Mouse (Mus musculus) induced T-regulatory cell, adult 2 months (primary cell): ENCODE data around the gene Cdc42ep4.

Experiments used
- DNase-seq: peaks from one replicate; pipeline ENCODE4 v3.0.0-alpha.2; 2012; ENCODE audit warnings: low read depth

The Cdc42ep4 gene

GRCm38 (mm10) chr11:113749749-113750351, 1.8 kb downstream of the Cdc42ep4 start:
- no peak for DNase-seq

GRCm38 (mm10) chr11:113748797-113749521, 2.7 kb downstream of the Cdc42ep4 start:
- DNase-seq, result no peak

- no peak for DNase-seq
These were observed 3.8 kb downstream of the Cdc42ep4 start for GRCm38 (mm10) chr11:113747725-113748380.

GRCm38 (mm10) chr11:113747056-113747455, 4.6 kb downstream of the Cdc42ep4 start:
- peak; percentile 24 for DNase-seq

- DNase-seq, result no peak
These were observed 5.7 kb downstream of the Cdc42ep4 start for GRCm38 (mm10) chr11:113745961-113746360.

GRCm38 (mm10) chr11:113742998-113743397, 8.7 kb downstream of the Cdc42ep4 start:
- DNase-seq, result peak; percentile 34

- DNase-seq, result no peak
These were observed 11.6 kb downstream of the Cdc42ep4 start for GRCm38 (mm10) chr11:113740100-113740499.

GRCm38 (mm10) chr11:113739213-113739612, 12.5 kb downstream of the Cdc42ep4 start:
- DNase-seq, result no peak

GRCm38 (mm10) chr11:113737912-113738311, 13.8 kb downstream of the Cdc42ep4 start:
- DNase-seq, result no peak

GRCm38 (mm10) chr11:113737553-113737854, 14.2 kb downstream of the Cdc42ep4 start:
- DNase-seq, result no peak

- DNase-seq, result no peak
These were observed 14.7 kb downstream of the Cdc42ep4 start for GRCm38 (mm10) chr11:113736848-113737552.

GRCm38 (mm10) chr11:113735151-113735550, 16.5 kb downstream of the Cdc42ep4 start:
- no peak for DNase-seq

- DNase-seq, result no peak
These were observed 17.9 kb downstream of the Cdc42ep4 start for GRCm38 (mm10) chr11:113733631-113734364.

GRCm38 (mm10) chr11:113731945-113732612, 19.6 kb downstream of the Cdc42ep4 start:
- DNase-seq, result no peak

- DNase-seq, result no peak
These were observed 20.8 kb downstream of the Cdc42ep4 start for GRCm38 (mm10) chr11:113730879-113731278.

- no peak for DNase-seq
These were observed 21.8 kb downstream of the Cdc42ep4 start for GRCm38 (mm10) chr11:113729917-113730316.

GRCm38 (mm10) chr11:113729239-113729638, 22.4 kb downstream of the Cdc42ep4 start:
- no peak for DNase-seq

GRCm38 (mm10) chr11:113727992-113728391, 23.7 kb downstream of the Cdc42ep4 start:
- DNase-seq, result no peak

- DNase-seq, result no peak
These were observed 24.4 kb downstream of the Cdc42ep4 start for GRCm38 (mm10) chr11:113726994-113727888.
